Mouse (Mus musculus) heart, adult 2 months (tissue): Measurements from ENCODE around the gene Cplx2.

Experiments
- CTCF ChIP-seq: fragments of 200-600 bp; IDR thresholded peaks from 2 replicates; pipeline ENCODE4 v1.8.1; 2022; ENCODE audit warnings: antibody characterized with exemption, mild to moderate bottlenecking, moderate library complexity
- POLR2A ChIP-seq: fragments of 200-500 bp; IDR thresholded peaks from 2 replicates; pipeline ENCODE4 v1.6.1; 2011; ENCODE audit warnings: mild to moderate bottlenecking, low read depth, low read length, control low read depth; ENCODE audit not compliant: insufficient read depth

DNA sequence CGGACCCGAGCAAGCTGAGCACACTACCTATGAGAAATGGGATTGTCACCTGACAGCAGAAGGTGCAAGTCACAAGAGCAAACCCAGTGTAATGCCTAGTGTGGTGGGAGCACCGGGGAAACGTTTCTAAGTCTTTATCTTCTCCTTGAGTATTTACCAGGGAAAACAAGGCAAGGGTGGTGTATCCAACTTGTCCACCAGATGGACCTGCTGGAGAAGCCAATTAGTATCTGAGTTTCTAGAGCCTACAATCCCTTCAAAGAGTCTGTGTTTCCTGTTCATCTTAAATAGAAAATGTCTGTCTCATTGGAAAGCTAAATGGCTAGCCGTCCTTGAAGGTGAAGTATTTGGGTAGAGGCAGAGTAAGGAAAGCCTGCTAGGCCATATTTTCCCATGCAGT, 32.3 kb upstream of the Cplx2 start:
- TF ChIP-seq CTCF (no peak), POLR2A (no peak)
